Mouse (Mus musculus) granulocyte monocyte progenitor cell, adult 5-6 weeks (primary cell): ENCODE data around the gene Fancl. TPM values are rescaled to one million over a fixed set of nuclear protein-coding genes. Genes with fewer than 3 reads are reported as not detected.
A peak's percentile ranks its signal among the peaks of the same experiment; 100 is the strongest.
"Not testable (repeated sequence)": the region's sequence is repeated elsewhere in the genome, so short reads cannot be mapped to it uniquely, and the experiment has no call there.

Source experiments
- ATAC-seq: replicated peaks from 2 replicates; pipeline ENCODE4 v1.8.0; 2016; ENCODE audit warnings: mild to moderate bottlenecking, moderate TSS enrichment, inconsistent platforms; ENCODE audit not compliant: poor library complexity, severe bottlenecking
- total RNA-seq, 2 experiments: library from RNA; stranded (forward) in 1 of 2; stranded (reverse) in 1 of 2; fragments of 200-712, 200-1000 nt in 1 of 2; fragments of >200 nt in 1 of 2; fragmentation: Nextera tagmentation in 1 of 2; gene quantifications; 2 replicates each; pipeline ENCODE4 v1.2.3; 2014 to 2017

The Fancl gene
- total RNA-seq (2014; fragmentation: Nextera tagmentation) (16.0 and 16.5 TPM in 2 replicates), total RNA-seq (2017) (44.9 and 45.3 TPM in 2 replicates)

DNA sequence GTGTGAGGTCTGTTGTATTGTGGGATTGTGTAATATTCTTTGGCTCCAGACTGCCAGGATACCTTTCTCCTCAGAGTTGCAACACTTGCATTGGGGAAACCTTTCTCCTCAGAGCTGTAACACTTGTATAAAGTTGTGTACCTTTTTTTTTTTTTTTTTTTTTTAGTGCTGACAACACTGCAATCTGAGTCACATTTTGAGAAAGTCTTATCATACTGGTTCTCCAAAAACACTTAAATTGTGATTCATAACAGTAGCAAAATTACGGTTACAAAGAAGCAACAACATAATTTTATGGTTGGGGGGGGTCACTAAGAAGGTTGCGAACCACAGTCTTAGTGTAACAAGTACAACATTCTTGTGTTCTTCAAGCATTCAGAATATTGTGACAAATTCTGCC is at the start of gene Fancl:
Gene Fancl, plus strand, starts transcription at position 165 of the 400 bp plus-strand sequence.
- ATAC-seq = peak; percentile 29

DNA sequence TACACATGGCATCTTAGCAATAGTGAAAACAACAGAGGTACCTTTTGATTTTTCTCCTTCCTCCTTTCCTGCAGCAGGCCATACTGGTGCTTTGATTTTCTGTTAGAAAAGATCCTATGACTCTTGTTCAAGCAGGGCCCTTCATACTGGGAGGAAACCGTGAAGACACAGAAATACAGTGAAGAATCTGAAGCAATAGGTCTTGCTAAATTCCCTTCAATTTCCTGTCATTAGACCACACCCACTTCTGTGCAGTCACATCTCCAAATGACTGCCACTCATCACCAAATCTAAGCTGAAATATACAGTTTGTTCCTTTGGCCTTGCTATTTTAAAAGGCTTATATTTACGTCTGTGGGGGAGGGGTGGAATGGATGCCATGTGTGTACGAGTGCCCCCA is 49.1 kb upstream of the Fancl start:
- ATAC-seq = peak; percentile 100

DNA sequence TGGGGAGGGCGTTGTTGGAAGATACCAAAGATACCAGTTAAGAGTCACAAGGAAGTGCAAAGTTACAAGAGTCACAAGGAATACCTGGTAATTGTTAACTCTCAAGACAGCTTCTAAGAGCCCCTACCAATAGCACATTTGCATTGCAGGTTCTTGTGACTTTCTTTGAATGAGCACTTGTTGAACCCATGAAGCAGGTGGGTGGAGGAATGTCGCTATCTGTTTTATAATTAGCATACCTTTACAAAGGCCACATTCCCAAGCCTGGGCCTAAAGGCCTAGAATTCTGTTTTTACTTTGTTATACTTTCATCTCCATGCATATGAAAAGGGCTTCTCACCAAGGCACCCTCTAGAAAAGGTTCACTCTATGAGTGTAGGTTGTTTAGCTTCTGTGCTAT is 15.8 kb upstream of the Fancl start:
- ATAC-seq = not testable (repeated sequence)

GRCm38 (mm10) chr11:26371980-26372379 is 14.0 kb upstream of the Fancl start:
- ATAC-seq = not testable (repeated sequence)

DNA sequence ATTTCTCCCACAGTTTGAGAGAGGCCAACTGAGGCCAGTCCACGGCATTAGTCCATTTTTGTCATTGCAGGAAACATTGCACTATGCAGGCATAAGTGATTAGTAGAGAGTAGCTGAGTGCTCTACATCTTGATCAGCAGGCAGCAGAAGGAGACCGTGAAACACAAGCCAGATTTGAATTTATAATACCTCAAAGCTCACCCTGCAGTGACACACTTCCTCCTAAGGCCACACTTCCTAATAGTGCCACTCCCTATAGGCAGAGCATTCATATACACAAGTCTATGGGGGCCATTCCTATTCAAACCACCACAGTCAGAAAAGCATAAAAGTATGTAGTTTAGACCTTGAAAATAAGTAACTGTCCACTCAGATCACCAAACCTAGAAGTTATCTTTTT is 11.8 kb upstream of the Fancl start:
- no peak for ATAC-seq

- no peak for ATAC-seq
Measured at GRCm38 (mm10) chr11:26378074-26378473, 7.9 kb upstream of the Fancl start.

GRCm38 (mm10) chr11:26381499-26381898 is 4.4 kb upstream of the Fancl start:
- no peak for ATAC-seq

DNA sequence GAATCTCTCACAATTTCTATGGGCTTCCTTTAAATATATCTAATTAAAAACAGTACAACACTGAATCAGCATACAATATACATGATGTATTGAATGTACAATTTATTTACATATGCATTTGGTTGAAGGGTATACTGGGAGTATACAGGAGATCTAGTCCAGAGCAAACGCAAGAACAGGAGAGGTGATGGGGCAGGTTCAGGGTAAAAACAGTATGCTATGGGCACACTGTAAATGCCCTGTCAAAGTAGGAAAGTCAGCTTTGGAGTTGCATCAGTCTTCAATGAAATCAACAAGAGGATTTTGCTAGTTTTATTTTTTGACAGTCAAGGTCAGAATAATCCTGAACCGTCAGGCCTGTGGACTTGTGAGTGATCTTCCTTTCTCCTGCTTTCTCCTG is 743 bp downstream of the Fancl start:
- ATAC-seq = peak; percentile 7; the same call in 1 of the 2 replicates

DNA sequence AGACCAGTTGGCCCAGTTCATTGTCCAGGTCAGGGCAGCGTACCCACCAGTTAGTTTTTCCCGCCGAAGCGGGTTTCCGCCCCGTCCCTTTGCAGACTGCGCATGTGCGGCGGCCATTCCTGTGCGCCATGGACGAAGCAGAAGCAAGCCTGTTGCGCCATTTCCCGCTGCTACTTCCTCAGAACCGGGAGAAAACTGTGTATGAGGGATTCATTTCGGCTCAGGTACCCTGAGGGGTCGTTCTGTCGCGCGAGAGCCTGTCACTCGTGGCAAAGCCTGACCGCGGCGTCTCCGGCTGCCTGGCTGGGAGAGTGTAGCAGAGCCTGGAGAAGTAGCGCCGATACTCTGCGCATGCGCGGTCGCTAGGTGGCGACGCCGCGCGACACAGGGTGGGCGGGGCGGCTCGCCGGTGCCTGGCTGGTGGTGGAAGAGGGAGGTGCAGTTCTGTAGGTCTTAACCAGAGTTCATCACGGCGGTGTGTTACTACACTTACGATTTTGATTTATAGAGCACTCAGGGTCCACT is 1.2 kb downstream of the Fancl start:
- ATAC-seq = peak; percentile 96

DNA sequence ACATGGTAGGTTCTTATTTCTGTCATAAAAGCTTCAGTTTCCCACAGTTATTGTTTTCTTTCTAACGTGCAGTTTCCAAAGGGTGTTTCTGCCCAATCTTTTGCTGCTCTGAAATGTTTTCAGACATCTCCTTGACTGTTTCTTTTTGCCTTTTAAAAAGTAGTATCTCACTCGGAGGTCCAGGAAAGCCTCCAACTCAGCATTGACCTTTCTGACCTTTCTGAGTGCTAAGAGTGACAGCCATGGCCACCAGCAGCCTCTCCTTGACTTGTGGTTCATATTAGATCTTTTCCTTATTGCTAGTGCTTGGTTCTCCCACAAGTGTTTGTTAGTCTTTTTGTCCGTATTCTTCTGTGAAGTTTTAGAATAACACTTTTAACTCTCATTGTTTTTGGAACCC is 9.6 kb downstream of the Fancl start:
- ATAC-seq = no peak

DNA sequence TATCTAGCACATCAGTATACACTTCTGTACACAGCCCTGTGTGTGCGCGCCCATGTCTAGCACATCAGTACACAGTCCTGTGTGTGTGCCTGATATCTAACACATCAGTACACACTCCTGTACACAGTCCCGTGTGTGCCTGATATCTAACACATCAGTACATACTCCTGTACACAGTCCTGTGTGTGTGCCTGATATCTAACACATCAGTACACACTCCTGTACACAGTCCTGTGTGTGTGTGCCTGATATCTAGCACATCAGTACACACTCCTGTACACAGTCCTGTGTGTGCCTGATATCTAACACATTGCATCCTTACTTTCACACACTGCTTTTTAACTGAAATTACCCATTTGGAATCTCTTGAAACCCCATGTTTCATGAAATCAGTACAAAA is 27.0 kb downstream of the Fancl start:
- no peak for ATAC-seq

DNA sequence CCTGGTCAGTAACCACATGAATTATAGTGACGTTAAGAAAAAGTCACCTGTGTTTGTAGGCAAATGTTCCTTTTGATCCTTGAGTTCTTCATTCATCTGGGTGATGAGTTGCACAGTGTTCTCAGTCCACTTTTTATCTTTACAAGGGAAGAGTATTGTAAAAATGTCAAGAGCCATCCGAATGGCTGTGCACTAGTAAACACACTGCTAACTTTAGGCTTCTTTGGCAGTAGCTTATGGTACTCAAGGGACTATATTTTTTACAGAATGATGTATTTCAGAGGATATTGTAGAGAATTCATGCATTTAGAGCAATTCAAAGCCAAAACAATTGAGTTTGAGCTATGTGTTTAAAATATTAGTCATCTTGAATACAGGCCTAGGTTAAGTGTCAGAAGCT is 35.5 kb downstream of the Fancl start:
- ATAC-seq = no peak

DNA sequence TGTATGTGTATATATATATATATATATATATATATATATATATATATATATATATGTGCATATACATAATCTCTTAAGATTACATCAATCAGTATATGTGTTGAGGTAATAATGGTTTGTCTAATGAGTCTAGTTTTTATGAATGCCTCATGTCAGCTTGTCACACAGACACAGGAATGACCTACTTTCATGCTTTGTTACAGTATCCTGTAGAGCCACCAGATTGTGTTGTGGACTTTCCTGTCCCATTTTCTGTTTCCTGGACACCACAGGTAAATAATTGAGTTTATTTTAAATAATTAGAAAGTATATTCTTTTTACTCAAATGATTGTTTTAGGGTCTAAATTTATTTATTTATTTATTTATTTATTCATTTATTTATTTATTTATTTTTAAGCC is 48.3 kb downstream of the Fancl start:
- ATAC-seq = no peak

GRCm38 (mm10) chr11:26437818-26438217 is 51.9 kb downstream of the Fancl start:
- ATAC-seq = no peak

DNA sequence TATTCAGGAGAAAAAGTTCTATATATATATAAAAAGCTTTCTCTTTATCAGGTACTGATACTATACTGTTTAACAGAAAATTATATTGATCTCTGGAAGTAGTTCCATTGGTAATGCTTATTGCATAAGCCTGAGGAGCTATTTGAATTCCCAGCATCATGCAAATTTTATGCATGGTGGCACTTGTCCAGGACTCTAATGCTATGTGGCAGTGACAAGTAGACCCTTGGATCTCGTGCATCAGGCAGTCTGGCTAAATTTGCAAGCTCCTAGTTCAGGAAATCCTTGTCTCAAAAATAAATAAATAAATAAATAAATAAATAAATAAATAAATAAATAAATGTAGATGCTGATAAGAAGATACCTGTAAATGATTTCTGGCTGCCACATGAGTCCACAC is 55.2 kb downstream of the Fancl start:
- no peak for ATAC-seq

DNA sequence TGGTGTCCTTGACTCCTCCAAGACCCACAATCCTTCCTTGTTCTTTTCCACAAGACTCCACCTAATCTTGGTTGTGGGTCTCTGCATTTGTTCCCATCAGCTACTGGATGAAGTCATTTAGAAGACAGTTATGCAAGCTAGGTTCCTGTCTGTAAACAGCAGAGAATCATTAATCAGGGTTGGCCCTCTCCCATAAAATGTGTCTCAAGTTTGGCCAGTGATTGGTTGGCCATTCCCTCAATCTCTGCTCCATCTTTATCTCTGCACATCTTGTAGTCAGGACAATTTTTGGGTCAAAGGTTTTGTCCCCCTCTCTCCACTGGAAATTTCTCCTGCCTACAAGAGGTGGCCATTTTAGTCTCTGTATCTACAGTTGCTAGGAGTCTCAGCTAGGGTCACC is 58.4 kb downstream of the Fancl start:
- ATAC-seq = no peak

GRCm38 (mm10) chr11:26449789-26450188 is 63.9 kb downstream of the Fancl start:
- no peak for ATAC-seq

GRCm38 (mm10) chr11:26450636-26451035 is 64.7 kb downstream of the Fancl start:
- no peak for ATAC-seq

GRCm38 (mm10) chr11:26451228-26451627 is 65.3 kb downstream of the Fancl start:
- ATAC-seq = 0 out of 2 replicates have a peak, but pooled peaks have one; percentile 18

DNA sequence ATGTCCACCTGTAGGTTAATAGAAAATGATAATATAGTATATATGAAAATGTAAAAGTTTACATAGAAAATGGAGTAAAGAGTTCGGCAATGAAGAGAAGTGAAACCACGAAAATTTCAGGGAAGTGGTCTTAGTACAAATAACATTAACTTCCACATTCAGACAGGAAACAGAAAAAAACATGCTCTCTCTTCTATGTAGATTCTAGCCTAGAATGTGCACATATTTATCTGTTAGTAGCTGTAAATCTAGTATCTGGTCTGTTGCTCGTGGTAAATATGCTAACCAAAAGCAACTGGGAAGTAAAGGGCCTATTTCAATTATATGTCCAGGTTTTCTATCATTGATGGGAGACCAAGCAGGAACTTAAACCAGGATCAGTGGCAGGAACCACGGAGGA is 66.8 kb downstream of the Fancl start:
- ATAC-seq = peak; percentile 93

DNA sequence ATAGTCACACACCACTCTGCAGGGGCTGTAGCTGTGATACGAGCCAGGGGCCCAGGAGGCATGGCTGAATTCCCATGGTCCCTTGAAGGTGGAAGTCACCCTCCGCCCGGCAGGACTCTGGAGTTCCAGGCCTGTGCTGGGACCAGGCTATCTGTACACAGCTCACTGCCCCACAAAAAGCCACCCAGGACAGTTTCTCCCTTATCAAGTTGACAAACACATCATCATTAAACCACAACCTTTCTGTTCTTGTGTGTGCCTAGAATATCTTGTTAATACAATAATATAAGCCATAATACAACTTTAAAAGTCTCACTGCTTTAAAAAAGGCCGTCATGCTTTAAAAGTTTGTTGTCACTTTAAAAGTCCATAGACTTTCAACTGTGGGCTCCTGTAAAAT is 68.1 kb downstream of the Fancl start:
- ATAC-seq = no peak

GRCm38 (mm10) chr11:26477037-26477739 is 91.3 kb downstream of the Fancl start:
- no peak for ATAC-seq
